Mouse (Mus musculus): ENCODE data around the gene Slc2a2. TPM values are rescaled to one million over a fixed set of nuclear protein-coding genes. Genes with fewer than 3 reads are reported as not detected.

The Slc2a2 gene
- polyA plus RNA-seq, 1 experiment from 2014 or later = 0.12 TPM

DNA sequence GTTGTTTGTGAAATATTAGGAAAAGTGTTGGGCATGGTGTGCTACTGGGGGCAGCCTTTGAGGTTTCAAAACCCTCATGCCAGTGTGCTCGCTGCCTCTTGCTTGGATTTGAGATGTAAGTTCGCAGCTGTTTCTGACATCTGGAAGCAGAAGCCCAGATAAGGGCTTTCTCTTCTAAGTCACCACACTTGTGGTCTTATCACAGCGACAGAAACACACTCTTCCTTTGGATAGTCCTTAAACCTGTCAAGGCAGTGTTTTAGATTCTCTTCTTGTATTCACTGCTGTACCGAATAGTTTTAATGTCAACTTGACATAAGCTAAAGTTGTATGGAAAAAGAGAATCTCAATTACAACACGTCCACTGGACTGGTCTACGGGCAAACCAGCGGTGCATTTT is 77.7 kb downstream of the Slc2a2 start:
- DNase-seq (ENCODE audit: low spot score) = no peak
- Histone ChIP-seq H3K27me3 (ENCODE audit: control insufficient read depth, insufficient read depth, low read length) (no peaks in the 10 kb centered on the region), H3K4me1 (replicated peaks; ENCODE audit: control insufficient read depth, insufficient read depth, low read length) (no peaks in the 10 kb centered on the region), H3K4me2 (ENCODE audit: low read depth, low read length, severe bottlenecking) (no peak overlapping the region), H3K4me3 (ENCODE audit: low read depth, low read length) (no peak overlapping the region), H3K27ac (ENCODE audit: low read depth, low read length) (no peak overlapping the region), H3K9me3 (ENCODE audit: control insufficient read depth, low read length) (no peaks in the 10 kb centered on the region), H3K36me3 (ENCODE audit: control insufficient read depth, insufficient read depth, low read length) (no peaks in the 10 kb centered on the region), H3K9ac (ENCODE audit: low read length) (no peak overlapping the region)
- 86% methylated on average over 7 of the region's 7 CpGs for WGBS
- ATAC-seq (replicated peaks; ENCODE audit: low FRiP score) = no peak

DNA sequence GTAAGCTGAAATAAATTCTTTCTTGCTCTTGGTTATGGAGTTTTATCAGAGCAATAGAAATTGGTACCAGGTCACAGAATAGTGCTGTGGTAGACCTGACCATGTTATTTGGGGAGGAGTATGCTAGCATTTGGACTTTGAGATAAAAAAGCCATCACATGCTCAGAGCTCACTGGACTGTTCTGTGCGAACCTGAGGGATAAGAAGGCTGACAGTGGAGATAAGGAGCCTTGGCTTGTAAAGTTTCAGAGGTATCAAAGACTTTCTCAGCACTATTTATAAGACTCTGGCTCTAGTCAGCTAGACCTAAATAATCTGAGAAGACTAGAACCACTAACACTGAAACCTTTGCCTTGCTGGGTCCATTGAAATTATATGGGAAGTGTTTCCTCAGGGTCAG is 78.3 kb downstream of the Slc2a2 start:
- Histone ChIP-seq H3K4me2 (ENCODE audit: low read depth, low read length, severe bottlenecking) (no peak overlapping the region), H3K4me3 (ENCODE audit: low read depth, low read length) (no peak overlapping the region), H3K27ac (ENCODE audit: low read depth, low read length) (no peak overlapping the region), H3K4me1 (replicated peaks; ENCODE audit: control insufficient read depth, insufficient read depth, low read length) (no peaks in the 10 kb centered on the region), H3K36me3 (ENCODE audit: control insufficient read depth, insufficient read depth, low read length) (no peaks in the 10 kb centered on the region), H3K9me3 (ENCODE audit: control insufficient read depth, low read length) (no peaks in the 10 kb centered on the region), H3K27me3 (ENCODE audit: control insufficient read depth, insufficient read depth, low read length) (no peaks in the 10 kb centered on the region), H3K9ac (ENCODE audit: low read length) (no peak overlapping the region)
- 79% methylated on average over 1 of the region's 1 CpGs for WGBS
- no peak for DNase-seq (ENCODE audit: low spot score)
- no peak for ATAC-seq (replicated peaks; ENCODE audit: low FRiP score)

DNA sequence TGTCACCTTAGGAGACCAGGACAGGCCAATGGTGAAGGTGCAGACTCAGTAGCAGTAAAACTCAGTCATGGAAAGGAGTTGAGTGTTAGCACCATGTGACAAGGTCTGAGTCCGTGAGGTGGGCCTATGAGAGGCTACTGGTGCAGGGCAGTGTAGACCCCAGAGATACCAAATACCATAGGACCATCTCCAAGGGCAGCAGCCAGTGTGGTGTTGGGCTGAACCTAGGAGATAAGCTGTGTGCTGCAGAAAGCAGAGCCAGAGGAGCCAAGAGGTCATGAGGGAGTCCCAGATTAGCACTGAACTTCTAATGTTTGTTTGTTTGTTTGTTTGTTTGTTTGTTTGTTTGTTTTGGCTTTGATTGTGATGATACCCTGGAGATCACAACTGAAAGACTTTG is 78.8 kb downstream of the Slc2a2 start:
- no peak overlapping the region for H3K9ac ChIP-seq (ENCODE audit: low read length)
- H3K4me1 ChIP-seq (replicated peaks; ENCODE audit: control insufficient read depth, insufficient read depth, low read length) = no peaks in the 10 kb centered on the region
- H3K27me3 ChIP-seq (ENCODE audit: control insufficient read depth, insufficient read depth, low read length) = no peaks in the 10 kb centered on the region
- no peak overlapping the region for H3K4me3 ChIP-seq (ENCODE audit: low read depth, low read length)
- H3K27ac ChIP-seq (ENCODE audit: low read depth, low read length) = no peak overlapping the region
- H3K36me3 ChIP-seq (ENCODE audit: control insufficient read depth, insufficient read depth, low read length) = no peaks in the 10 kb centered on the region
- H3K4me2 ChIP-seq (ENCODE audit: low read depth, low read length, severe bottlenecking) = no peak overlapping the region
- 56% methylated on average over 1 of the region's 1 CpGs for WGBS
- ATAC-seq (replicated peaks; ENCODE audit: low FRiP score) (no peak), DNase-seq (ENCODE audit: low spot score) (no peak)
- H3K9me3 ChIP-seq (ENCODE audit: control insufficient read depth, low read length) = no peaks in the 10 kb centered on the region

DNA sequence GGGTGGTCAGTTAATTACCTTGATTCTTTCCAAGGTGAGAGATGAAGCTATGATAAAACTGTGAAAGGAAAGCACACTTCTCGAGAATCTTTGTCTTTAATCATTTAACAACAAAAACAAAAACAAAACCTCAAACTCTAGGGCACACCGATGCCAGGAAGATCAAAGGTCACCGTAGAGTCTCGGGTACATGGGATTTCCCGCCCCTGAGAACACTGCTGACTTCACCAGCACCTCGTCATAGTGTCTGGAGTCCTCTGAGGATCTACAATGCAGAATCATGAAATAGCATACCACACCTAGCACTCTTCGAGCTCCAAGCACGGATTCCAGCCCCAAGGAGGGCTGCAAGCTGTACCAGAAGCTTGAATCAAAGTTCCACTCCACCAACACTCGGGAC is 82.8 kb downstream of the Slc2a2 start:
- Histone ChIP-seq H3K4me1 (replicated peaks; ENCODE audit: control insufficient read depth, insufficient read depth, low read length) (no peaks in the 10 kb centered on the region), H3K4me2 (ENCODE audit: low read depth, low read length, severe bottlenecking) (peak overlapping the region; percentile 96; the same call in 1 of the 2 replicates), H3K36me3 (ENCODE audit: control insufficient read depth, insufficient read depth, low read length) (no peaks in the 10 kb centered on the region), H3K9me3 (ENCODE audit: control insufficient read depth, low read length) (no peaks in the 10 kb centered on the region), H3K27me3 (ENCODE audit: control insufficient read depth, insufficient read depth, low read length) (peaks cover 2% of the 10 kb centered on the region; the same call in 1 of the 2 replicates), H3K9ac (ENCODE audit: low read length) (no peak overlapping the region), H3K27ac (ENCODE audit: low read depth, low read length) (no peak overlapping the region), H3K4me3 (ENCODE audit: low read depth, low read length) (peak overlapping the region; percentile 76; the same call in 1 of the 2 replicates)
- WGBS = 73% methylated on average over 9 of the region's 9 CpGs
- DNase-seq (ENCODE audit: low spot score) (no peak), ATAC-seq (replicated peaks; ENCODE audit: low FRiP score) (peak; percentile 16; the same call in 1 of the 2 replicates)

Other genes starting within 250 kb of the Slc2a2 start
- 17.3 and 17.7 TPM in 2 replicates for gene Eif5a2, start 83.4 kb downstream of the Slc2a2 start, polyA plus RNA-seq (2014; fragmentation: Nextera tagmentation; extraction: Ambion mirVana)
- 299 and 379 TPM in 2 replicates for gene Rpl22l1, start 107.5 kb downstream of the Slc2a2 start, polyA plus RNA-seq (2014; fragmentation: Nextera tagmentation; extraction: Ambion mirVana)
- gene Gm1527, start 194.7 kb downstream of the Slc2a2 start, polyA plus RNA-seq (2014; fragmentation: Nextera tagmentation; extraction: Ambion mirVana) = not detected in 2 replicates

All from forebrain, embryonic 11.5 days (tissue).